Mouse (Mus musculus): ENCODE results near the gene Ptpn11.

Gene Ptpn11

GRCm38 (mm10) chr5:121202467-121202866, 11.3 kb upstream of the Ptpn11 start:
- CTCF ChIA-PET = interaction anchor here in 1 of 4 experiments (0.7 kb wide), 1 partner anchor 143 kb away, joined by 3 read pairs; no protein-coding TSS in a partner anchor

GRCm38 (mm10) chr5:121201739-121202138, 10.5 kb upstream of the Ptpn11 start:
- ChIA-PET CTCF (interaction anchor here in 1 of 4 experiments (0.6 to 0.7 kb wide), 2 partner anchors 394 to 700 kb away, joined by 3 to 14 read pairs; no protein-coding TSS in a partner anchor), POLR2A (interaction anchor here in 3 of 4 experiments (0.6 to 1.5 kb wide), 4 partner anchors 9 to 237 kb away, joined by 3 to 9 read pairs (median 3); no protein-coding TSS in a partner anchor)

More at GRCm38 (mm10) chr5:121202467-121202866, 11.3 kb upstream of the Ptpn11 start:
- POLR2A ChIA-PET = interaction anchor here in 2 of 4 experiments (0.7 to 4.5 kb wide), 3 partner anchors 10 to 317 kb away, joined by 5 to 23 read pairs (median 9); no protein-coding TSS in a partner anchor

GRCm38 (mm10) chr5:121198376-121198775, 7.2 kb upstream of the Ptpn11 start:
- ChIA-PET POLR2A (interaction anchor here in 2 of 4 experiments (1.1 to 2.1 kb wide), 2 partner anchors 11 to 12 kb away, joined by 3 to 10 read pairs; no protein-coding TSS in a partner anchor), CTCF (interaction anchor here in 1 of 4 experiments (0.7 kb wide), 1 partner anchor 18 kb away, joined by 3 read pairs; no protein-coding TSS in a partner anchor)

GRCm38 (mm10) chr5:121197337-121197736, 6.1 kb upstream of the Ptpn11 start:
- ChIA-PET CTCF (no interaction called here), POLR2A (interaction anchor here in 1 of 4 experiments (1.0 to 2.1 kb wide), 2 partner anchors 9 to 12 kb away, joined by 3 to 10 read pairs; no protein-coding TSS in a partner anchor)

GRCm38 (mm10) chr5:121196764-121197163, 5.6 kb upstream of the Ptpn11 start:
- POLR2A ChIA-PET = interaction anchor here in 1 of 4 experiments (1.0 to 2.9 kb wide), 4 partner anchors 8 to 15 kb away, joined by 3 to 13 read pairs (median 7); partner anchors contain the start of gene Rpl6
- CTCF ChIA-PET = interaction anchor here in 1 of 4 experiments (0.6 kb wide), 1 partner anchor 20 kb away, joined by 9 read pairs; no protein-coding TSS in a partner anchor

GRCm38 (mm10) chr5:121194173-121194572, 3.0 kb upstream of the Ptpn11 start:
- POLR2A ChIA-PET = interaction anchor here in 2 of 4 experiments (1.2 to 2.9 kb wide), 4 partner anchors 10 to 22 kb away, joined by 4 to 15 read pairs (median 8); partner anchors contain the start of gene Rpl6 (in 2 of the 2)
- CTCF ChIA-PET = interaction anchor here in 2 of 4 experiments (0.6 to 1.0 kb wide), 2 partner anchors 9 to 70 kb away, joined by 3 to 4 read pairs; no protein-coding TSS in a partner anchor

- ChIA-PET POLR2A (interaction anchor here in 1 of 4 experiments (2.1 kb wide), 1 partner anchor 13 kb away, joined by 16 read pairs; the partner anchor contains the start of gene Rpl6), CTCF (no interaction called here)
Observed at GRCm38 (mm10) chr5:121191584-121191906, 348 bp upstream of the Ptpn11 start.

GRCm38 (mm10) chr5:121190210-121190835, 874 bp downstream of the Ptpn11 start:
- POLR2A ChIA-PET = interaction anchor here (0.6 to 3.2 kb wide), 19 partner anchors 9 to 446 kb away, joined by 3 to 24 read pairs (median 4); partner anchors contain the start of genes Rpl6 (in 2 of the 4) and Oas1a (in 1 of the 4)
- CTCF ChIA-PET = interaction anchor here in 1 of 4 experiments (1.1 to 1.6 kb wide), 2 partner anchors 12 to 23 kb away, joined by 3 to 10 read pairs; no protein-coding TSS in a partner anchor

GRCm38 (mm10) chr5:121189182-121189581, 2.0 kb downstream of the Ptpn11 start:
- ChIA-PET CTCF (interaction anchor here in 2 of 4 experiments (0.6 to 1.6 kb wide), 3 partner anchors 11 to 208 kb away, joined by 4 to 10 read pairs (median 7); no protein-coding TSS in a partner anchor), POLR2A (interaction anchor here in 3 of 4 experiments (0.6 to 3.2 kb wide), 9 partner anchors 8 to 1527 kb away, joined by 3 to 24 read pairs (median 13); partner anchors contain the start of gene Rpl6 (in 2 of the 3))

GRCm38 (mm10) chr5:121188265-121188664, 2.9 kb downstream of the Ptpn11 start:
- ChIA-PET POLR2A (interaction anchor here (0.5 to 3.2 kb wide), 6 partner anchors 10 to 496 kb away, joined by 3 to 24 read pairs (median 11); partner anchors contain the start of genes Oas1c (in 1 of the 4) and Rpl6 (in 1 of the 4)), CTCF (interaction anchor here in 1 of 4 experiments (0.6 to 0.7 kb wide), 2 partner anchors 9 to 16 kb away, joined by 3 read pairs; no protein-coding TSS in a partner anchor)

GRCm38 (mm10) chr5:121187580-121188001, 3.6 kb downstream of the Ptpn11 start:
- ChIA-PET POLR2A (interaction anchor here in 3 of 4 experiments (0.7 to 3.5 kb wide), 6 partner anchors 9 to 375 kb away, joined by 3 to 24 read pairs (median 12); partner anchors contain the start of genes Oas1c (in 1 of the 3) and Rpl6 (in 1 of the 3)), CTCF (interaction anchor here in 1 of 4 experiments (0.5 to 0.7 kb wide), 2 partner anchors 15 to 75 kb away, joined by 3 to 4 read pairs; no protein-coding TSS in a partner anchor)

- CTCF ChIA-PET = interaction anchor here in 3 of 4 experiments (0.6 to 1.3 kb wide), 4 partner anchors 9 to 944 kb away, joined by 3 to 4 read pairs (median 3); no protein-coding TSS in a partner anchor
- POLR2A ChIA-PET = interaction anchor here in 3 of 4 experiments (0.6 to 3.5 kb wide), 16 partner anchors 10 to 1649 kb away, joined by 3 to 21 read pairs (median 4); partner anchors contain the start of genes Rpl6 (in 2 of the 3), Hectd4 (in 1 of the 3) and Naa25 (in 1 of the 3)
Observed at GRCm38 (mm10) chr5:121184945-121185551, 6.1 kb downstream of the Ptpn11 start.

- CTCF ChIA-PET = interaction anchor here in 2 of 4 experiments (0.8 to 1.3 kb wide), 2 partner anchors 9 to 185 kb away, joined by 3 read pairs; no protein-coding TSS in a partner anchor
- POLR2A ChIA-PET = interaction anchor here in 3 of 4 experiments (0.5 to 3.5 kb wide), 13 partner anchors 10 to 213 kb away, joined by 3 to 21 read pairs (median 3); partner anchors contain the start of genes Rpl6 (in 2 of the 3), Hectd4 (in 1 of the 3) and Naa25 (in 1 of the 3)
Observed at GRCm38 (mm10) chr5:121184375-121184774, 6.8 kb downstream of the Ptpn11 start.

GRCm38 (mm10) chr5:121183269-121183668, 7.9 kb downstream of the Ptpn11 start:
- POLR2A ChIA-PET = interaction anchor here in 1 of 4 experiments (1.1 to 1.2 kb wide), 2 partner anchors 9 to 165 kb away, joined by 3 read pairs; no protein-coding TSS in a partner anchor
- CTCF ChIA-PET = interaction anchor here in 1 of 4 experiments (0.6 kb wide), 1 partner anchor 449 kb away, joined by 3 read pairs; no protein-coding TSS in a partner anchor

- CTCF ChIA-PET = interaction anchor here in 2 of 4 experiments (0.5 to 2.8 kb wide), 2 partner anchors 9 to 11 kb away, joined by 3 to 10 read pairs; no protein-coding TSS in a partner anchor
- POLR2A ChIA-PET = interaction anchor here in 2 of 4 experiments (1.0 to 3.9 kb wide), 7 partner anchors 8 to 294 kb away, joined by 3 to 17 read pairs (median 7); partner anchors contain the start of gene Rpl6 (in 1 of the 2)
Observed at GRCm38 (mm10) chr5:121179077-121179857, 11.9 kb downstream of the Ptpn11 start.

GRCm38 (mm10) chr5:121172835-121173234, 18.4 kb downstream of the Ptpn11 start:
- ChIA-PET POLR2A (interaction anchor here in 1 of 4 experiments (0.8 to 1.0 kb wide), 2 partner anchors 13 to 670 kb away, joined by 3 to 4 read pairs; partner anchors contain the start of gene Plbd2), CTCF (interaction anchor here in 3 of 4 experiments (0.6 to 1.0 kb wide), 4 partner anchors 10 to 38 kb away, joined by 3 to 9 read pairs (median 4); no protein-coding TSS in a partner anchor)

All from embryonic stem cell, embryonic (primary cell).